Mouse (Mus musculus) mammary gland, adult 2 months (tissue): ENCODE data around the gene Csf3r. TPM values are rescaled to one million over a fixed set of nuclear protein-coding genes. Genes with fewer than 3 reads are reported as not detected.

Experiments
- polyA plus RNA-seq: library from polyadenylated mRNA; depleted of rRNA; stranded (reverse); fragments of >200 nt; gene quantifications from 2 replicates; pipeline ENCODE4 v1.2.3, GENCODE M21; 2012; ENCODE audit warnings: low replicate concordance; rRNA removed

The Csf3r gene
- 8.3 and 11.9 TPM in 2 replicates for polyA plus RNA-seq

DNA sequence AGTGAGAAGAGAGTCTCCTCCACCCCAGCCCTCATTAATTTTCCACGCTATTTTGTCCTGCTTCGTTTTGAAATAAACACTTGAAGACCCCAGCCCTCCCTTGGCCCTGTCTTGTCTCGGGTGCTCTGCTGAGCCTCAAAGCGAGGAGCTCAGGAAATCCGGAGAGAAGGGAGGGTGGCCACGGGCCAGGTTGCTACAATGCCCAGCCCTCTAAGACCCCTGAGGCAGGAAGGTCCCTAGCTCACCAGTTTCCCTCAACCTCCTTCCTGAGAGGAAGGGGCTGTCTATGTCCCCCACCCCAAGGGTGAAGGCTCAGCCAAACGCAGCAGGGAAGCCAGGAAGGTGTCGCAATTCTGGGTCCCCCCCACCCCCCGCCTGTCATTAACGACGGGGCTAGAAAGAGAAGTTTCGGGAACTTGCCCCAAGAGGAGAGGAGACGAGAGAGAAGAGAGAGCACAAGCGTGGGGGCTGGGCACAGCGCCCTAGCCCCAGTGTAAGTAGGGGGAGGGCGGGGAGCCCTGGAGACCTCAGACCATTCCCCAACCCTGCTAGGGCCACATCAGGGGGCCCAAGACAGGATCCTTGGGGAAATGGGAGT lies at the start of gene Csf3r:
Gene Csf3r (plus strand): TSS at position 248 of the 598 bp plus-strand sequence.

DNA sequence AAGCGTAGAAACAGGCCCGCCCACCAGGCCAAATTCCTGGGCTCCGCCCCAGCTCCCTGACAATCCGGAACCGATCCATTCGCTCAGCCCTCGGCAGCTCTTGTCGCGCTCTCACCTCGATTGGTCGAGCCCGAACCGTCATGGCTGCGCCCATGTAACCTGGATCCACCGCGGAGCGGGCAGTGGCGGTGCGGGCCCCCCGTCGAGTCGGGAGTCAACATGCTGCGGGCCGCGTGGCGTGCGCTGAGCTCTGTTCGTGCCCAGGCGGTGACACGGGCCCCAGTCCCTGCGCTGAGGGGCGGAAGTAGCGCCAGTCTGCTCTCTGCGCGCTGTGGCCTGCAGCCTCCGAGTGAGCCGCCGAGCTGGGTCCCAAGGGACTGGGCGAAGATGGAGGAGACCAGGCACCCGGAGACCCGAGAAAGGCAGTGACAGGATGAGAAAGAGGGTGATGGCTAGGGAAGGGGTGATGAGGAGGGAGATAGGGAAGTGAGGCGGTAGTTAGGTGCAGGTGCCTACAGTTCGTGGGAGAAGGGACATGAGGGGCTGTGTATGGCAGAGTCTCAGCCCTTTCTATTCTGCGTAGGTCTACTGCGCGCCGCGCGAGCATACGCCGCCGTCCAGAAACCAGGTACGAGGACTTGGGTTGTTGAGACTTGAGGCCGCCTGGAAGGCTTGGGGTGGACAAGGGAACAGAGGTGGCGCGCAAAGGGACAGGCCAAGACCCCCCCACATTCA lies 22.7 kb downstream of the Csf3r start, which contains the start of gene Mrps15:
Gene Mrps15 (plus strand): TSS at position 75 of the 735 bp plus-strand sequence.

DNA sequence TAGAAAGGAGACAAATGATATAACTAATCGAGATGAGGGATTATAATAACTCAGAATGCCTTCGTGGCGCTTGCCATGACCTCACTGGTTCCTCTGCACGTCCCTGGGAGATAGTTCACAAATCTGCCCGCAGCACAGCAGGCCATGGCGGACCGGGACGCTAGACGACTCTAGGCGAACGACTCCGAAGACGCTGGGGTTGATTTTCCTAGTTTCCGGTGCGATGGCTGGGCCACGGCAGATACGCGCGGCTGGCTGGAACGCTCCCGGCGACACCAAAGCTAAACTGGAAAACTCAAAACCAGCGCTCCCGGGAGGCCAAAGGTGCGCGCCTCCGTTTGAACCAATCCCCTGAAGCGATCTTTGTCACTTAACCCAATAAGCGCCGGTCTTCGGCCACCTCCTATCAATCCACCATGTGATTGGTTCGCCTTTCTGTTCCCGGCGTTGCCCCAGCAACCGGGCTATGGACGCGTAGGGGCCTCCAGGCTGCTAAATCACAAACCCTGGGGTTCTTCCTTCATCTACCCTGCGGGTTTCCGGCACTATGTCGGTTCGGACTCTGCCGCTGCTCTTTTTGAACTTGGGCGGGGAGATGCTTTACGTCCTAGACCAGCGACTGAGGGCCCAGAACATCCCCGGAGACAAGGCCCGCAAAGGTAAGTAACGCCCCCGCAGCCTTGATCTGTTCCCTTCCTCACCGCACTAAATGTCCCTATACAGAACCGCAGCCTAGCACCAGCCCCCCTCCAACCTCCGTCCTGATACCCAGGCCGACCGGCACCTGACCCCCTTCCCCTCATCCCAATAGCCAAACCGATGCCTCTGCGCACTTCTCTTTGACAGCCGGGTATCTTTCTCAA lies 34.0 kb downstream of the Csf3r start, which contains the start of gene Oscp1:
Gene Oscp1 (plus strand): TSS at position 432 of the 863 bp plus-strand sequence.

Other genes with a start within 250 kb of the Csf3r start
- gene Mrps15, start 22.4 kb downstream of the Csf3r start, polyA plus RNA-seq: 38.3 and 132 TPM in 2 replicates
- gene Oscp1, start 34.0 kb downstream of the Csf3r start, polyA plus RNA-seq: 2.7 and 3.5 TPM in 2 replicates
- 47.2 and 68.1 TPM in 2 replicates for gene Lsm10, start 72.1 kb downstream of the Csf3r start, polyA plus RNA-seq
- 50.9 and 51.7 TPM in 2 replicates for gene Stk40, start 79.4 kb downstream of the Csf3r start, polyA plus RNA-seq
- gene Eva1b, start 123.2 kb downstream of the Csf3r start, polyA plus RNA-seq: 52.3 and 163 TPM in 2 replicates
- 2.3 and 2.7 TPM in 2 replicates for gene Sh3d21, start 138.9 kb downstream of the Csf3r start, polyA plus RNA-seq
- 46.0 and 64.3 TPM in 2 replicates for gene Thrap3, start 178.2 kb downstream of the Csf3r start, polyA plus RNA-seq
- gene Map7d1, start 231.8 kb downstream of the Csf3r start, polyA plus RNA-seq: 80.6 and 109 TPM in 2 replicates
- 33.2 and 49.2 TPM in 2 replicates for gene Trappc3, start 237.8 kb downstream of the Csf3r start, polyA plus RNA-seq